Mouse (Mus musculus): ENCODE results near the gene Galnt17.

Galnt17 gene

DNA sequence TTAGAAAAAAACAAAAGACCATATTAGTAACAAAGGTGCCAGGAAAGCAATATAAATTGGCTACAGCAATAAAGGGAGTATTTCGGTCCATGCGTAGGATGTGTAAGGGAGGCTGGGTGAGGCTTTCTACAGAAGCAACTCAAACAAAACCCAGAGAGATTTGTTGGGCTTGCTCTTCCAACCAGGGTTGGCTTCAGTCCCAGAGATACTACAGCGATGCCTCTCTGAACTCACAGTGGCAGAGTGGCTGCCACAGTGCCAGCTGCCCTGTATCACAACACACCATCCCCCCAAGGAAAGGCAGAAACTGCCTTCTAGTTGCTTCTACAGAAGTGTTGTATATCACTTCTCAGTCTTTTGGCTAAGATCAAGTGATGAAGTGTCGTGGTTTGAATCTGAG is 66.6 kb downstream of the Galnt17 start:
- no peak for DNase-seq (ENCODE audit: low spot score)

DNA sequence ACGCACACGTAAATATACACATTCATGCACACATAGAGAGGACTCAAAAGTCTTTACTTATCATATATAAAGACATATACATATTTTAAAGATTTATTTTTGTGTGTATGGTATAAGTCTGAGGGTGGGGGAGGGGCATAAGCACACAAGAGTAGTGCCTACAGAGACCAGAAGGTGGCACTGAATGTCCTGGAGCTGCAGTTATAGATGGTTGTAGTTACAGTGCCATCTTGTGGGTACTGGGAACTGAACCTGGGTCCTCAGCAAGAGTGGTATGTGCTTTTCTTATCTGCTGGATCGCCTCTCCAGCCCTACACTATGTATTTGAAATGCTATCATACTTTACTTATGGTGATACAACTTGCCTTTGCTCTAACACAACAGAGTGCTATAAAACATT is 68.5 kb downstream of the Galnt17 start:
- DNase-seq (ENCODE audit: low spot score): no peak

DNA sequence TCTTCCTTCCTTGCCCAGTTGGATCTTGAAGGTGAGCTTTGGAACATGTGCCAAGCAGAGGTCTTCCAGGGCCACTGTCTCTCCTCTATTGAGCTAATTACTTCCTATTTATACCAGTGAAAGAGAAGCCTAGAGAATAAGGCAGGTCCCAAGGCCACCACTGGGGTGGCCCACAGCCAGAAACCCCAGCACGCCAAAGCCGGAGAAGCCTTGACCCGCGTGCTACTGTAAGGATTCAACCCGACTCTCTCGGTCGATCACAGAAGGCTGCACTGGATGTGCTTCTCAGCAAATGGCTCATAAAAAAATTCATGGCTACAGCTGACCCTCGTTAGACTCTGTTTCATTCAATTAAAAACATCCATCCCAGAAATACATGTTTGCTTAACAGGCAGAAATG is 71.4 kb downstream of the Galnt17 start:
- DNase-seq (ENCODE audit: low spot score): no peak

DNA sequence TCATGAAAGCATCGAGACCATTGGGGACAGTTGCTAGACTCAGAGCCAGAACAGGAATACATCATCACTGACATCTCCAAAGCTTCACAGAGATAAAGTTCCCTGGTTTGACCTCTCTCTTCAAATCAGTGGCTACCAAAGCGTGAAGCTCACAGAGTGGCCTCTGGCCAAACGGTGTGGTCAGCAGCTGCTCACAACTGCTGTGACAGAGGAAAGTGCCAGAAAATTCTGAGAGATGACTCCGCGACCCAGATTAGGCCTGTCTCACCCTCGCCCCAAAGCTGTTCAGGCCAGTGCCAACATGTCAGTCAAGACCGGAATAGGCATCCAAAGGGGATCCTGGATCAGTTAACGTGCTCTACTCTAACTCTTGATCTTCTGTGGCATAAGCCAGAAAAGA is 74.5 kb downstream of the Galnt17 start:
- no peak for DNase-seq (ENCODE audit: low spot score)

DNA sequence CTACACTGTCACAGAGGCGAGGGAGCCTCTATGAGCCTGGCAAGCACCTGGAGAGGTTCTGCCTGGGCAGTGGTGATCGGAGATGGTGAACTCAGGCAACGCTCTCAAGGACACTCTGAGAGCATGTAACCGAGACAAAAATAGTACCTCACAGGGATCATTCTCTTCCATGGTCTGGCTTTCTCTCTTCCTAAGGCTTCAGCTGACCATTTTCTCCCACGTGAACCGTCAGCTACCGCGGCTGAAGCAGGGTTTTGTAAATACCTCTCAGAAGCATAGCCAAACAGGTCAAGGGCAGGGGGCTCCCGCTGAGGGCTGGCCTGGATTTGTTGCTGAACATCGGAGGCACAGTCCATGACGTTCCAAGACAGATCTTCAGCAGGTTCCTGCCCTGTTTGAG is 77.2 kb downstream of the Galnt17 start:
- DNase-seq (ENCODE audit: low spot score): no peak

DNA sequence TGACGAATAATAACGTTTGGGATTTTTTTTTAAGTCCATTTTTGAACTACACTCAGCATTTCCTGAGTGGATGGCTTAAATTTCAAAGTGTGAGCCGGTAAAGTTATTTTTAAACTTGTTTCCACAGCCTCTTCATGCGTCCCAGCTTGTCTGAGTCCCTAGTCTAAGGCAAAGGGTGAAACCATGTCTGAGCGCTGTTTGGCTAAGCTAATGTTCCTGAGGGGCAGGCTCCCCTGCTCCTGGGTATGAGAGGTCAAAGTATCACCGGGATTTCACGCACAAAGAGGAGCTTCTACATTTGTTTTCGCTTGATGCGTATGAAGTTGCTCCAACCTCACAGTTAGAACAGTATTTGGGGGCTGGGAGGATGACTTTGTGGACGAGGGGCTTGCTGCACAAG is 78.6 kb downstream of the Galnt17 start:
- no peak for DNase-seq (ENCODE audit: low spot score)

DNA sequence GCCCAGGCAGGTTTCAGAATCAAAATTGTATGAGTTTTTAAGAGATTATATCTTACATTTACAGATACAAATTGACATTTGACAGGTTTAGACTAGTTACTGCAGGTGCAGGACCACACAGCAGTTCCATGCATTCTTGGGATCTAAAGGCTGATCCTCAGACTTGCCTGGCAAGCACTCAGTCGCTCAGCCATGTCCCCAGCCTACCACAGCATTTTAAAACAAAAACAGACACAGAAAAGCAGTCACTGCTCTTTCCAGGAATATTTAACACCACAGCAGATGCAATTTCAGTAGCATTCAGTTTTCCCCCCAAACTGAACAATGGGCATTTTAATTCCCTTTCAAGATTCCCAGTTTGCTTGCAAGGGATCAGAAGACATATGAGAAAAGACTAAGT is 84.9 kb downstream of the Galnt17 start:
- no peak for DNase-seq (ENCODE audit: low spot score)

DNA sequence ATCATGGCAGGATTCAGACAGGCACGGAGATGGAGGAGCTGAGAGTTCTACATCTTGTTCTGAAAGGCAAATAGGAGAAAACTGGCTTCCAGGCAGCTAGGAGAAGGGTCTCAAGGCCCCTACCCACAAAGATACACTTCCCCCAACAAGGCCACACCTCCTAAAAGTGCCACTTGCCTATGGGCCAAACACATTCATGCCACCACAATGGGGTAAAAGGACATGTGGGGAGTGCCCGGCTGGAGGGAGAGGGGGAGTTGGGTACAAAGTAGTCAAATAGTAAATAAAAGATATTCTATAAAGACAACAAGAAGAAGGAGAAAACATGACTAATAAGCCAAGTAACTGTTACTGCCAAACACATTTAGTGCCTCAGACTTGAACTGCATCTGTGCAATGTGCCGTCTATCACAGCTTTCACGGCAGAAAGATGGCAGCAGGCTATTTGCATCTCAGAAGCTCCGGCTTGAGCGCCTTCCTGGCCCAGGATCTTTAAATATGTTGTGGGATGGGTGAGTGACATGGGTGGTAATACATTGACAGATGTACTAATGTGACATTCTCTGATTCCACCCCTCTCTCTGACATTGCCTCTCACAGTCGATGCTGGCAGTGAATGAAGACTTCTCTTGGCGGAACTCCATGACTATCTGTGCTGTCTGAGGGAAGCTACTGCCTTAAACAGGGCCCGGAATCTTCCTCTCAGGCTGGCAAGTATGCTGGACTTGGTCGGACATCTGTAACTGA is 85.6 kb downstream of the Galnt17 start:
- no peak for DNase-seq (ENCODE audit: low spot score)

DNA sequence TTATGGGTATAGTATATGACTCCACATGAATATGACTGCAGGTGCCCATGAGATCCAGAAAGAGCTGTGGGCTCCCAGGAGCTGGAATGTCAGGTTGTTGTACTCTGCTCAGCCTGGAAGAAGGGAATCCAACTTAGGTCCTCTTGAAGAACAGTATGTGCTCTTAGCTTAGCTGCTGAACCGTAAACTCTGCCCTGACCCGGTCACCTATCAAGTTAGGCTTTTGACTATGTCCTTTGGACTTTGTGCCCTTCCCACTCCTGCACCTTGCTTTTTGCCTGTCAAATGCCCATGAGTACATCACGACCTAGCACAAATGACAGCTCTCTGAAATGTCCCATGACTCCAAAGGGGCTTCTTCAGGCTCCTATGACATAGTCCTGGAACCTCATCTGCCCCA is 90.1 kb downstream of the Galnt17 start:
- no peak for DNase-seq (ENCODE audit: low spot score)

DNA sequence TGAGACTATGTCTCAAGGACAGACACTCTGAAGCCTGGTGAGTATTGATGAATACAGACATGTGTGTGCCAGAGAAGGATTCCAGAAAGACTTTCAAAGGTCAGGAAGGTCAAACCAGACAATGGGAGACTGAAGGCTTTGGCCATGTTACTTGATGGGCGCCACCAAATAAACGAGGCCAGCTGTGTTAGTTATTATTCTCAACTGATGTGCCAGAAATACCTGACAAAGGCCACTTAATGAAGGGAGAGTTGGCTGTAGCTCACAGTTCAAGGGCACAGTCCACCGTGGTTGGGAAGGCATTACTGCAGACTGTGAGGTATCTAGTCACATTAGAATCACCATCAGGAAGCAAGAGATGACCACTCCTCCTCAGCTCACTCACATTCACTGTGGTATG is 96.7 kb downstream of the Galnt17 start:
- no peak for DNase-seq (ENCODE audit: low spot score)

DNA sequence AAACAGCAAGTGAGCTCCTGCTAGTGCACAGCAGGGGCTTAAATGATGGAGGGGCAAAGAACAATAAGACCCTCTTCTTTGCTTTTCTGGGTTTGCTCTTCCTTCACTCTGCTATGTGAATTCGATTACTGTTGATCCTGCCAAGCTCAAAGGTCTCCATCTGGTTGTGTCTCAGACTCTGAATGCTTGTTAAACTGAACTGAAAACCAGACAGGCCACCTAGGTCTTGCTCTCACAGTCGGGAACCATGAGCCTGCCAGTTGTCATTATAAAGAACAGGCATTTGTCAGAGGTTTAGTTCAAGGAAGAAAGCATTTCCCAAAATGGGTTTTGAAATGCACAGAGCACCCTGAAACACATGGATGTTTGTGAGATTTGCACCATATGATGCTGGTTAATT is 107.2 kb downstream of the Galnt17 start:
- no peak for DNase-seq (ENCODE audit: low spot score)

DNA sequence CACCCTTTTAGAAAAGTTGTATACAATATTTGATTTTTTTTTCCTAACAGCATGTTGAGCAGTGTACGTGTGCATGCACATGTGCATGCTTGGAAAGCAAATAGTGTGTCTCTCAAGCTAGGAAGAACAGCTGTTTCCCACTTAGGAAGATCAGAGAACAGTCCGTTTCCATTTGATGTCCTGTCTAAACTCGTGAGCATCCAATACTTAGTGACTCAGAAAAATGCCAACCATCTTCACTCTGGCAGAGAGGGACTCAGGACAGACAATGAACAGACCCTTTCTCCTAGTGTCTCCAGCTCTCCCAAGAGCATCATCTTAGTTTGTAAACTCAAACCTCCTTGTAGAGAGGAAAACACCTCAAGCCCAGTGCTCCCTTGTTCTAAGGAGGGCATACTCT is 116.0 kb downstream of the Galnt17 start:
- DNase-seq (ENCODE audit: low spot score): no peak

DNA sequence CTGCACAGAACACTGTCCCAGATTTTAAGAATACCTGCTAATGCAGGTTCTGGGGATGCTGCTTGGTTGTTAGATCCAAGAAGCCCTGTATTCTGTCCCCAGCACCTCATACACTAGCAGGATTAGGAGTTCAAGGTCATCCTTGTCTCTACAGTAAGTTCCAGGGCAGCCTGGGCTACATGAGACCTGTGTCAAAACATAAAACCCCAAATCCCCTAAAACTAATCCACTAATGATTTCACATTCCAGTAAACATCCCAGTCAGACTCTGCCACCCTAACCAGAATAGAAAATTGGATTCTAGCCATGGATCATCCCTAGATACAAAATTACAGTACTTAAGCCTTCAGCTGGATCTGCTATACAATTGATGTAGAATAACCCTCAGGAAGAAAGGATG is 123.7 kb downstream of the Galnt17 start:
- DNase-seq (ENCODE audit: low spot score): no peak

DNA sequence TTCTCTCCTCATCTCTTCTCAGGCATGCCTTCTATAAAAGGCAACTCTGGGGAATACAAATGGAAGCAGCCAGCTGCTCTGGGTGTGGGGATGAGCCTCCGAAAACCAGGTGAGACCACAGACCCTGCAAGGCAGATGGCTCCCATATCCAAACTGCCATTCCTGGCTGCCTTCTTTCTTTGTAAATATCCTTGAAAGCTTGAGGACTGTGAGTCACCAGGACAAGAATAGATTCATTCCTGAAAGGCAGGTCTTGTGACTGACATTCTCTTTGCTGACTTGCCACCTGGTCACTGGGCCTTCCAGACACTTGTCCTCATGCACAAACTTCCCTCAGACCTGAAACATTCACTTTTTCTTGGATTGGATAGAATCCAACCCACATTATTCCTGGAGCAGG is 127.1 kb downstream of the Galnt17 start:
- no peak for DNase-seq (ENCODE audit: low spot score)

DNA sequence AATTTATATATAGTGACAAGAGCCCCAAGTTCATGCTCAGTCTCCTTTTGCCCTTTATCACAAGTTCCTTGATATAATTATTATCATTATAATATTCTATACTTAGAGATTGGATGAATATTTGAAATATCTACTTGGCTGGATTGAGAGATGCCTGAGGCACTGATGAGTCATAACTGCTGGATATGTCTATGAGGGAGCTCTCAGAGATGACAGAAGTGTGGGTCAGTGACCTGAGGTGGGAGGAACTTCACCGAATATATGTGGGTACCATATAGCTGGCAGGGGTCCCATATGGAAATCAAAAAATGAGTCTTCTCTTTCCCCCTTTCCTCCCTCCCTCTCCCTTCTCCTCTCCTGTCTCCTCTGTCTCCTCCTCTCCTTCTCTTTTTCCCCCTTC is 127.5 kb downstream of the Galnt17 start:
- DNase-seq (ENCODE audit: low spot score): no peak

DNA sequence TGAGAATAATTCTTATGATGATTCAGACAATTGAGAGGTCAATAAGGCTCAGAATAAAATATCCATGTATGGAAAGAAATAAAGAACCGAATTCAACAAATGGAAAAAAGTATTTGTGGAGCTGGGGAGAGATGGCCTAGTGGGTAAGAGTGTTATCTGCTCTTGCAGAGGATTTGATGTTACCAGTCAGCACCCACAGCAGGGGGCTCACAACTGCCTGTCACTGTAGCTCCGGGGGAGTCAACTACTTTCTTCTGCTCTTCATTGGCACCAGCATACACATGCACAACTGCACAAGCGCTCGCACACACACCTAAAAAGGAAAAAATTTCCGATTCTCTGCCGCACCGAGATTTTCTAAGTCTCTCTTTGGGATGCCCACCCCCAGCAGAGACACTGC is 130.4 kb downstream of the Galnt17 start:
- no peak for DNase-seq (ENCODE audit: low spot score)

DNA sequence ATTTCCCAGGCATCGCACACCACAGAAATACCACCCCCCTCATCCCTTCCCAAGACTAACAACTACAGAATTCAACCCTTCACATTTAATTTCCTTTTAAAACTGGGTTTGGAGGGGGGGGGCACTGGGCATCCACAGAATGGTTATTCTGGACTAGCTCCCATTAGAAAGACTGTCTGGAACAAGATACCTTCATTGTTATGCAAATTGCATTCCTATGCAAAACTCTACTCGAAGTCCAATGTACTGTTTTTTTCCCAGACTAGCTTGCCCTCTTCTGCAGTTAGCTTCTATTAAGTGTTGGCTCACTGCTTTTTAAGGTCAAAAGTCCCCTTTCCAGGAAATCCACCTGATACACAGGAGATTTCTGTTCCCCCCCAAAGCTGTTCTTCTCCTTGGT is 131.1 kb downstream of the Galnt17 start:
- no peak for DNase-seq (ENCODE audit: low spot score)

DNA sequence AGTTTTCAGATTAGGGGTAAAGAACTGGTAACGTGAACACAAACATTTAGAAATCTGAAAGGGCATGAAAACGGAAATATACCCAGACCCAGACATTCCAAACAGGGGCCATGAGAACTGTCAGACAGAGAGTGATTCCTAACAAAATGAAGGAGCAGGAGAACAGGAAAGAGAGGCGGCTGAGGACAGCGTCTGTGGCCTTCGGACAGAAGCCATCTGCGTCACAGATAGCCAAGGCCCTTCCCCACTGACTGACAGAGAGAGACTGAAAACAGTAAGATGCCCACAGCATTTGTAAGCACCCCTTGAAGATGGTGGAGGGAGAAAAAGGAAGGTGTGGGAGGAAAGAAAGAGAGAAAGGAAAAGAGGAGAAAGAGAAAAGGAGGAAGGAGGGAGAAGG is 139.1 kb downstream of the Galnt17 start:
- no peak for DNase-seq (ENCODE audit: low spot score)

DNA sequence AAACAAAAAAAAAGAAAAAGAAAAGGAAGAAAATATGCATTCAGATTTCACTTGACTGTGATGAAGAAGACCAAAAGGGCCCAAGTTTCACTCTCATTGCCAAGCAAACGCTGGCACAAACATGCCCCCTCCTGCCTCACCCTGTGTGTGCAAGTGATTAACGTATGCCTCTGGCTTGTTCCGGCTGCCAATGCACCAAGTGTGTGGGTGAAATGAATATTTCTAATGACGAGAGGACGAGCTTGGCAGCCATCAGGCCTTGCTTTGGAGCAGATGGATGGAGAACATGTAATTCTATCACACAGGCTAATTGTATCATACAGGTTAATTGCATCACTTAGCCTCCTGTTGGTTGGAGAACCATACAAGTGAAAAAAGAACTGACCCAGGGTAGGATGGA is 140.9 kb downstream of the Galnt17 start:
- DNase-seq (ENCODE audit: low spot score): no peak

DNA sequence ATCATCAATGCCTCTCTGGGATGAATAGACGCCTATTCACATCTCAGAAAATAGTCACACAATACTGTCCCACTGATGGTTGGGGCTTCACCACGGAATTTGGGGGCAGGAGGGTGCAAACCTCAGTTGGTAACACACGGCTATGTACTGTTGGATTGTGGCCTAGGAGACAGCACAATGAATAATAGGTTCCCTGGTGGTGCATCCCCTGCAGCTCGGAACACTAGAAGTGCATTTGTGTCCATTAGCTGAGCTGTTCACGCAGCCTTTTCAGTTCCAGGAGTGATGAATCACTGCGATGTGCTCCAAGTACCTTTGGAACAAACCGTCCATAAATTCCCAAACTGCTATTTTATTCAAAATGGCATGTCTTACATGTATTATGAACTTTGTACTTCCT is 142.6 kb downstream of the Galnt17 start:
- no peak for DNase-seq (ENCODE audit: low spot score)

DNA sequence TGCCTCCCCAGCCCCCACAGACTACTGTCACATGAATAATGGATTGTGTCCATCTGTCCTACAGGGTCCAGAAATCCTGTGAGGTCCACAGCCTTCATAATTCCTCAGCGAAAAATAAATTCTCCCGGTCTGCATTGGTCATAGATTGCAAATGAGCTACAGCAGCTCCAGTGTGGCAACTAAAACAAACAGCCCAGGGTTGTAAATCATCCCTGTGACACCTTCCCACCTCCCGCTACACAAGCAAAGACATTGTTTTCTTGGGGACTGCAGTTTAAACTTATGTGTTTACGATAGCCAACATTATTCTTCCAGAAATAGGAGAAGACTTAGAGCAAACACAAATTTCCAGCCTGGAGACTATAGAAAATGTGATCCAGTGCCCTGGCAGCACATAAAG is 150.4 kb downstream of the Galnt17 start:
- no peak for DNase-seq (ENCODE audit: low spot score)

DNA sequence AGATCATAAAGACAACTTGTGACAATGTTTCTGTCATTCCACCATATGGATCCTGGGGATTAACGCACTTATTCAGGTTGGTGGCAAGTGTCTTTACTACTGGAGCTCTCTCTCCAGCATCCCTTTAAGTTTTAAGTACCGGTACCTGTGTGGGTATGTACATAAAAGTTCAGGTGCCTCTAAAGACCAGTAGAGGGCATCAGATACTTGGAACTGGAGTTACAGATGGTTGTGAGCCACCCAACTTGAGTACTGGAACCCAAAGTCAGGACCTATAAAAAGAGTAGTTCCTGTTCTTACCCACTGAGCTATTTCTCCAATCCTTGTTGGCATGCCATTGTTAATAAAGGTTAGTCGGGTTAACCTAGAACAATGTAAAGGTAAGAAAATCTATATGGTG is 152.0 kb downstream of the Galnt17 start:
- DNase-seq (ENCODE audit: low spot score): no peak

DNA sequence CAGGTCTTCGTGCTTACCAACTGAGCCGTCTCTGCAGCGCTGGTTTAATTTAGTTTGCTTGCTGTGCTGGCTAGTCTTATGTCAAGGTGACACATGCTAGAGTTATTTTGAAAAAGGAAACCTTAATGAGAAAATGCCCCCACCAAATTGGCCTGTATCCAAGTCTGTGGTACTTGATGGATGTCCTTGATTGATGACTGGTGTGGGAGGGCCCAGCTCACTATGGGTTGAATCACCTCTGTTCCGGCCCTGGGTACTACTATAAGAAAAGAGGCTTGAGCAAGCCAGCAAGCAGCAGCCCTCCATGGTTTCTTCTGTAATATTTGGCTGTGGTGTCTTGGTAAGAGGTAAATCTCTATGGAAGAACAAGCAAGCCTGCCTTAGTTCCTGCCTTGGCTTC is 165.7 kb downstream of the Galnt17 start:
- DNase-seq (ENCODE audit: low spot score): no peak

DNA sequence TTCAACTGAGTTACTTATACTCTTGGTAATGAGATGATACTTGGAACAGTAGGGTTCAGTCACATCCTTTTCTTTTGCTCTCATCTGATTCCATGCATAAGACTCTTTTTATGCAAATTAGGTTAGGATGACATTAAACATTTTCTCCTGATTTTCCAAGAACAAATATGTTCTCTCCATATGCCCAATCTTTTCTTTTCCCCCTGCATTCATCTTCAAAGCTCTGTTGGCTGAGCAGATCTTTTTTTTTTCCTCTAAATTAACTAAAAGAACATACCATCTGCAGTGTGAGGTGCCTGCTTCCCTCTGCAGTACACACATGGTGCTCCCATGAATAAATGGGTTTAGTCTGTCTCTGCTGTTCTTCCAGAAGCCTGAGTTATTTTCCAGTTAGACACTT is 173.5 kb downstream of the Galnt17 start:
- no peak for DNase-seq (ENCODE audit: low spot score)

All from ovary, postnatal 14 days (tissue).